In the genomic region with DNA sequence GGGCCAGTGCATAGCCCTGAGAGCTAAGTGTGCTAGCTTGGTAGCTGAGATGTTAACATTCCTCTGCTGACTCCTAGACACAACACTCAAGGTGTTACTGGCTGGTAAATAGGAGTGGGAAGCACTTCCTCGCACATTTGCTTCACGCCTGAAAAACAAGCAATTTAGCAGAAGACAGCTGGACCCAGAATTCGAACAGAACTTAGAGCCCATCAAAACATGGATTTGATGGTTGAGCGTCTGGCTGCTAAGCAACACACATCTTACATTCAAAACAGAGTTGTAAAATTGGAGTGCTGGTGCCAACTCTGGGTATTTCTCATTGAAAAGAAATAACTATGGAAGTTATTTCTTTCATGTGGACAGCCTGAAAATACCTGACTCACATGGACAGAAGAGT, we compare ENCODE assay signal across 18 mouse cellular contexts. TPM values are rescaled to one million over a fixed set of nuclear protein-coding genes. Genes with fewer than 3 reads are reported as not detected.
A peak's percentile ranks its signal among the peaks of the same experiment; 100 is the strongest.
DNase-seq lines count a peak whose midpoint lies in the region; ATAC-seq and TF ChIP-seq lines count a peak whose summit lies in the region.
"Had no signal": no experiment of that assay in that cellular context is flagged by ENCODE, and none has a peak within 500 bp of the region (broad histone marks: within the 10 kb centered on the region; RNA-seq: fewer than 3 reads in every experiment).

No protein-coding gene starts in this region.

- DNase-seq in left cerebral cortex, postnatal 25 days (ENCODE audit: low spot score in 2 of 2) = peak; percentile 12 to 42
- no peak for DNase-seq in left cerebral cortex, adult 2 months (ENCODE audit: extremely low spot score in 1 of 2, low spot score in 2 of 2)
- DNase-seq in brain, embryonic 14.5 days (ENCODE audit: low read depth) = peak; percentile 74
- DNase-seq in layer of hippocampus, adult 2 months (ENCODE audit: low spot score in 2 of 2) = peak; percentile 26 to 68
- no peak for DNase-seq in thymus, adult 18-20 months
- no peak for DNase-seq in kidney, adult 18-20 months
- DNase-seq: adrenal gland, postnatal 36 days; cerebellum, adult 9-10 months; thymus, postnatal 14 days had no signal

- intact Hi-C loops in left cerebral cortex, postnatal 25 days (cut with DNase I) = no loop called here
- intact Hi-C loops in left cerebral cortex, adult 2 months (cut with DNase I) = loop anchor here (10.0 kb wide), 1 partner anchor 119 kb away; no protein-coding TSS in a partner anchor

- no peak overlapping the region for H3K9ac ChIP-seq in limb, embryonic 15.5 days
- H3K9ac ChIP-seq: forebrain, embryonic 15.5 days; heart, embryonic 13.5 days; liver, embryonic 14.5 days; lung, embryonic 15.5 days had no signal

- no peak for ATAC-seq in limb, embryonic 15.5 days (ENCODE audit: insufficient number of reproducible peaks, low FRiP score, low TSS enrichment, low read depth)
- ATAC-seq: forebrain, embryonic 15.5 days; hindbrain, embryonic 16.5 days; intestine, embryonic 16.5 days had no signal

- no peaks in the 10 kb centered on the region for H3K36me3 ChIP-seq in limb, embryonic 15.5 days
- H3K36me3 ChIP-seq: forebrain, embryonic 15.5 days; lung, embryonic 15.5 days had no signal

- no peak overlapping the region for H3K27ac ChIP-seq in left cerebral cortex, adult 2 months
- H3K27ac ChIP-seq in layer of hippocampus, adult 2 months = no peak overlapping the region
- no peak overlapping the region for H3K27ac ChIP-seq in limb, embryonic 15.5 days
- H3K27ac ChIP-seq: forebrain, embryonic 15.5 days; heart, embryonic 13.5 days; liver, embryonic 14.5 days; lung, embryonic 15.5 days; stomach, postnatal 0 days had no signal

- TF ChIP-seq CTCF in left cerebral cortex, adult 2 months (IDR thresholded peaks at IDR 0.05) = no peak
- no peak for TF ChIP-seq CTCF in brain, embryonic 14.5 days (IDR thresholded peaks at IDR 0.05; ENCODE audit: borderline replicate concordance, extremely low read depth, insufficient read depth, insufficient read length)
- no peak for TF ChIP-seq CTCF in layer of hippocampus, adult 2 months (conservative IDR thresholded peaks at IDR 0.05)

- H3K9me3 ChIP-seq in limb, embryonic 15.5 days = no peaks in the 10 kb centered on the region
- H3K9me3 ChIP-seq: forebrain, embryonic 15.5 days; heart, embryonic 13.5 days; lung, embryonic 15.5 days had no signal

- 0 out of 2 replicates have a peak overlapping the region, but pooled peaks have one; percentile 2 for H3K4me2 ChIP-seq in limb, embryonic 15.5 days
- H3K4me2 ChIP-seq: forebrain, embryonic 15.5 days; lung, embryonic 15.5 days; midbrain, embryonic 11.5 days had no signal

- TF ChIP-seq POLR2A in brain, embryonic 14.5 days (IDR thresholded peaks at IDR 0.05; ENCODE audit: borderline replicate concordance, extremely low read depth, insufficient read depth, insufficient read length, poor library complexity, severe bottlenecking) = no peak

- no peak overlapping the region for H3K4me3 ChIP-seq in left cerebral cortex, adult 2 months
- H3K4me3 ChIP-seq in layer of hippocampus, adult 2 months = no peak overlapping the region
- H3K4me3 ChIP-seq in limb, embryonic 15.5 days = no peak overlapping the region
- H3K4me3 ChIP-seq: forebrain, embryonic 15.5 days; heart, embryonic 13.5 days; lung, embryonic 15.5 days had no signal

- H3K27me3 ChIP-seq in limb, embryonic 15.5 days = 0 out of 2 replicates have a peak, but pooled peaks cover 7% of the 10 kb centered on the region
- H3K27me3 ChIP-seq: heart, embryonic 13.5 days had no signal

- H3K4me1 ChIP-seq in limb, embryonic 15.5 days = peaks cover 16% of the 10 kb centered on the region

- 54% methylated on average over 4 of the region's 4 CpGs for WGBS in limb, embryonic 15.5 days

RNA-seq across cellular contexts. Expression of a gene that starts 5.7 kb away (rescaled TPM):
- 1 to 10 TPM; 1.1 to 1.4 TPM for total RNA-seq in left cerebral cortex, postnatal 25 days (2021)
- 1 to 10 TPM in 1 of 2 experiments, under 1 TPM in 1; 0.97 to 1.0 TPM for total RNA-seq in left cerebral cortex, adult 2 months (2021)
- 0.93 and 2.0 TPM in 2 replicates for polyA plus RNA-seq in brain, embryonic 14.5 days (2012; rRNA removed)
- under 1 TPM; 0.37 to 0.67 TPM for total RNA-seq in layer of hippocampus, adult 2 months (2021)
- polyA plus RNA-seq in limb, embryonic 15.5 days (2015; fragmentation: Nextera tagmentation; extraction: Ambion mirVana) = 10.0 and 10.7 TPM in 2 replicates

Comparison
In these comparisons a context has a peak if more than half of its experiments do, and no peak if none do; other contexts are left out.
1. DNase-seq: peak in left cerebral cortex, postnatal 25 days (2 of 2), brain, embryonic 14.5 days (single experiment) and layer of hippocampus, adult 2 months (2 of 2); none in left cerebral cortex, adult 2 months (0 of 2), thymus, adult 18-20 months (0 of 2) and kidney, adult 18-20 months (single experiment).